Mouse (Mus musculus) embryo, embryonic 9.5 days (tissue): Measurements from ENCODE around the gene Klf4.

ENCODE experiments used
- DNase-seq: peaks from one replicate; pipeline ENCODE4 v3.0.0-alpha.2; 2017; ENCODE audit errors: extremely low spot score

Gene Klf4

DNA sequence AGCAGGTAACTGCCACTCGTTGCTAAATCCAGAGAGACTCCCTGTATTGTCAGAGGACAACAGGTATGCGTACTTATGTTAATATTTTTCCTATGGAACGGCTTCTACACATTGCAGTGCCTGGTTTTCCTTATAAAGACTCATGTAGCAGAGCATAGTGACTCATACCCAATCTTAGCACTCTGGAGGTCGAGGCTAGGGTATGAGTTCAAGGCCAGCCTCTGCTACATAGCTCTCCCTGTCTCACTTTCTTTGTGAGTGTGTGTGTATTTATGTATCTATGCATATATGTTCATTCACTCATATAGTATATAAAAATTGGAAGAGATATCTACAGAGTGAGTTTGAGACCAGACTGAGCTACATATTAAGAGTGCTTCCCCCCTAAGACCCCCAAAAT, 8.3 kb downstream of the Klf4 start:
- DNase-seq = no peak

GRCm38 (mm10) chr4:55517438-55517837, 14.8 kb downstream of the Klf4 start:
- no peak for DNase-seq

DNA sequence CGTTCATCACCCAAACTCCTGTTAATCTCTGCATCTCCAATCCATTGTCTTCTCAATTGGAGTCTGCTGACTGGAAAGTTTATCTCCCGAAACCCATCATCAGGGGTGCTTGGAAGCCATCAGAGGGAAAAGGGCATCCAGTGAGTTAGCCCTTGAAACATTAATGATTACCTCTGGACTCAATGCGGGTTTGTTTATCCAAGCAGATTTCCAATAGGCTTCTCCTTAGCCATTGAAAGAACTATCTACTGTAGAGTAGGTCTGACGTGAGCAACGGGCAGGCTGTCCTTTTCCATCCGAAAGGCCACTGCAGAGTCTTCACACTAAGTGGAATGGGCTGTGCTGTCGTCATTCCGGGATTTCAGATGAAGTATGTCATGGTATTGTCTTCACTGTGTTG, 16.2 kb downstream of the Klf4 start:
- no peak for DNase-seq

- DNase-seq = peak; percentile 82
Measured at GRCm38 (mm10) chr4:55514733-55515176, 17.5 kb downstream of the Klf4 start.

DNA sequence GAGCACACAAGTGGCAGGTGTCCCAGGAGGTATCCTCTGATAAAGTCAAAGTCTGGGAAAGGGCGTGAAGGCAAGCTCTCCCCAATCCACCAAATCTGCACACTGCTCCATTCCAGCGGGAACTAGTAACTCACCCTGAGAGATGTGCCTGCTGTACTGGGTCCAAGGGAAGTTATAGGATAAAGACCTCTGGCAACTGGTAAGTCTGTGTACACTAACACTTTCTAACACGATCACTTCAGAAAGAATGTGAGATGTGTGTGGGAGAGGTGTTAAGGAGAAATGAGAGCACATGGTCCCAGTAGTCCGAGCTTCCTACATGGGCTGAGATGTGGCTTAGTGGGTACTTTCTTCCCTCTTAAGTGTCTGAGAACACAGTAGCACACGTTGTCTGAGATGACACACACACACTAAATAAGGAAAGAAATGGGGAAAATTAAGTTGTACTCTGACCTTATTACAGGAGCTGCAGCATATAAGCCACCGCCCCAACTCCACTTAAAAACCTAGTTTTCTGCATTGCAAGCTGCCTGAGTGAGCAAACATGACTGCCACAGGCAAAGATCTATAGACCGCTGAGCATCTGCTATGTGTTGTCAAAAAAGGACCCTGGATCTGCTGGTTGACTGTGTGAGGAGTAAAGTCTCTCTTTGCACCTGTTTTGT, 18.5 kb downstream of the Klf4 start:
- no peak for DNase-seq

- no peak for DNase-seq
Measured at GRCm38 (mm10) chr4:55511389-55511788, 20.9 kb downstream of the Klf4 start.

DNA sequence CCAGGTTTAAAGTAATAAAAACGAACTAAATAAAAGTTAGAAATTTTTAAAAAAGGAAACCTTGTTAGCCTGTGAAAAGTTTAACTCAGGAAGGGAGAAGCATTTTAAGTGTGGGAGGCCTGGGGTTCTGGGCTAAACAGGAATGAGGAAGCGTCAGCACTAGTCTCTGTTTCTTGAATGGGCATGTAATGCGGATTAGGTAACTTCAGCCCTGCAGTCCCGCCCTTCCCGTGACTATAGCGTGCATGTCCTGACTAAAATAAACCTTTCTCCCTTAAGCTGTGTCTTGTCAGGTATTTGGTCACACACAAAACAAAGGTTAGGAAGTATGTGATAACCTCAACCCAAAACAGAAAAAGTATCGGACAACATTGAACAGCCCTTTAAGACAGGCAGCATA, 23.6 kb downstream of the Klf4 start:
- DNase-seq = no peak

- no peak for DNase-seq
Measured at GRCm38 (mm10) chr4:55498621-55499020, 33.6 kb downstream of the Klf4 start.

GRCm38 (mm10) chr4:55496416-55496815, 35.9 kb downstream of the Klf4 start:
- no peak for DNase-seq

DNA sequence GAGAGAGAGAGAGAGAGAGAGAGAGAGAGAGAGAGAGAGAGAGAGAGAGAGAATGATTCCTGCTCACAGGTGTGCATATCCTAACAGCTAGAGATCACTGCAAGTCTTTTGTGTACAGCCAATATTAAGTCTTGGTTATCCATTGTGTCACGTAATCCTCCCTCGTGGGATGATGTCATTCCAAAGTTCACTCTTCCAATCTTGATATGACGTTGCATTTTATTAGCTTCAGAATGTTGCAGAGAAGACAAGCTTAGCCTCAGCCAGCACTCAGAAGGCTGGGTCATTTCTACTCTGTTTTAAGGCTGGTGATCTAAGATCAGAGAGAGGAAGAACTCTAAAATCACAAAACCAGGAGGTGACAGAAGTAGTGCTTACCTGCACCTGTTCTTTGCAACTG, 39.0 kb downstream of the Klf4 start:
- no peak for DNase-seq

DNA sequence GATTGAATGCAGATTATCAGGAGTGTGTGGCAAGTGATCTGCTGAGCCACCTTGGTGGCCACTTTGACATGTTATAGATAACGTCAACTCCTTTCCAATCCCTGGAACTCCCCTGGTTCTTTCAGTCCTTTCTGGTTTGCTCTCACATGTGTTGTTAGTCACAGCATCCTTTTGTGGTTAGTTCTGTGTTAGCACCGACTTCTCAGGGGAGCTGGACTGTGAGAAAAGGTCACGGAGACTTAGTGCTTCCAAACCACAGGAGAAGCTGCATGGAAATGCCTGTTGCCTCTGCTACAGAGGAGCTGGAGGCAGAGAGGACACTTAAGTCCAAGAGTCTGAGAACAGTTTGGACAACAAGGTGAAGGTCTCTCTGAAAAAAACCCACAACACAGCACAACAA, 42.9 kb downstream of the Klf4 start:
- no peak for DNase-seq

GRCm38 (mm10) chr4:55488604-55489003, 43.7 kb downstream of the Klf4 start:
- DNase-seq = no peak

GRCm38 (mm10) chr4:55480322-55480767, 51.9 kb downstream of the Klf4 start:
- peak; percentile 88 for DNase-seq

DNA sequence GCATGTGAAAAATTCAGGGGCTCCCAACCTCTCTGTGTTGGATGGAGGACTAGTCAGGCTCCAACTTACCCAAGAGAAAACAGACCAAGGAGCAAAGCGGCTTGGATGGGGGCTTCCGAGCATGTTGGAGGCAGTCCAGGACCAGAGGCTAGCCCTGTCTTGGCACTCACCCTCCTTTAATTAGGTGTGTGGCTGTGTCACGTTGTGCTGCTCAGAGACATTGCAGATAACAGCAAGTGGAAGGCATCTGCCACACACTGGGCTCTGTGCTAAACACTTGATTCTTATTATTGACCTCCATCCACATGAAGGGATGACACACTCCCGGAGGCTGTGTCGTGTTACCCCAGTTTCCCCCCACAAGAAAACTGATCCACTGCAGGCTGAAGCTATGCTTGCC, 53.9 kb downstream of the Klf4 start:
- no peak for DNase-seq

DNA sequence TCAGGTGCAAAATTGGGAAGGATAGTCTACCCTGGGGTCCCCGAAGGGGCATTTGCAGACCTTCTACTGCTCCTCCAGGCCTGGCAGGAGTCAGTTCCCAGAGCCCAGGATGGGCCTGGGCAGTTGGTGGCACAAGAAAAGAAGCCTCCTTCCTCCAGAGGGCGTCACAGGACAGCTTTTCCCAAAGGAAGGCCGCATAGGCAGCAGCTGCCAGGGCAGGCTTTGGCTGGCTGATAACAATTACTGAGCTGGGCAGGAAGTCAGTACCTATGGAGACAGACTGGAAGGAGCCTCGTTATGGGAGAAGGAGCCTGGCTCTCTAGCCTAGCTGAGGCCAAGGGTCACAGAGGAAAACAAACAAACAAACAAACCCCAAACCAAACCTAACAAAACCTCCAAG, 54.3 kb downstream of the Klf4 start:
- peak; percentile 33 for DNase-seq

DNA sequence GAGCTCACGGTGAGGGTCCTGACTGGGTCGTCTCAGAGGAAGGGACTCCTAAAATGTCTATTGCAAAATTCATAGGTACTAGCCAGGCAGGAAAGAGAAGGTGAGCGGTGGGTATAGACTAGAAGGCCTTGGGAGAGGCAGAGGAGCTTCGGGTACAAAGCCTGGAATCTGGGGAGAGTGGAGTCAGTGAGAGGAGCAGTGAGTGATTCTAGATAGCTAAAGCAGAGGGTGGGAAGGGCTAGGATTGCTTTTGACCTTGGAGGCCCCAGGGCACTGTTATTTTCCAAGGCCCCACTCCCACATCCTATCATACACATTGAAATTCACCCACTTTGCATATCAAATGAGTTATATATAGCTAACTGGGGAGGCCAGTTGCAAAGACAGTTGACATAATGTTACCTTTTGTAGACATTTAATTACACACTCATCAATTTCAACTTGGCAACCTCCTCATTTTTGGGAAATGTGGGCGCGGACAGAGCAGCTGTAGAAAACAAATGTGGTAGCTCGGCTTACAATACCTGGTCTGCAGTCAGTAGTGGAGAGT, 55.0 kb downstream of the Klf4 start:
- DNase-seq = no peak
